Mouse (Mus musculus) induced T-regulatory cell, adult 2 months (primary cell): ENCODE measurements around the gene Ndufa8.

ENCODE experiments used
- DNase-seq: peaks from one replicate; pipeline ENCODE4 v3.0.0-alpha.2; 2012; ENCODE audit warnings: low read depth

The Ndufa8 gene

GRCm38 (mm10) chr2:36048748-36049566 lies at the start of gene Ndufa8, which contains the start of gene Morn5:
Gene Ndufa8 (minus strand): TSS chr2:36049406.
Gene Morn5 (plus strand): TSS chr2:36049458.
- DNase-seq: peak; percentile 98

GRCm38 (mm10) chr2:36098021-36098420 lies 48.8 kb upstream of the Ndufa8 start:
- DNase-seq: no peak

GRCm38 (mm10) chr2:36097129-36097815 lies 48.1 kb upstream of the Ndufa8 start:
- no peak for DNase-seq

- no peak for DNase-seq
These were observed 44.8 kb upstream of the Ndufa8 start for GRCm38 (mm10) chr2:36093914-36094475.

GRCm38 (mm10) chr2:36093301-36093700 lies 44.1 kb upstream of the Ndufa8 start:
- no peak for DNase-seq

- DNase-seq: no peak
These were observed 43.5 kb upstream of the Ndufa8 start for GRCm38 (mm10) chr2:36092748-36093147.

GRCm38 (mm10) chr2:36090853-36091741 lies 41.9 kb upstream of the Ndufa8 start:
- peak; percentile 72 for DNase-seq

- no peak for DNase-seq
These were observed 40.0 kb upstream of the Ndufa8 start for GRCm38 (mm10) chr2:36089190-36089589.

- DNase-seq: no peak
These were observed 35.8 kb upstream of the Ndufa8 start for GRCm38 (mm10) chr2:36085041-36085440.

- DNase-seq: no peak
These were observed 33.8 kb upstream of the Ndufa8 start for GRCm38 (mm10) chr2:36082802-36083580.

GRCm38 (mm10) chr2:36081446-36081845 lies 32.2 kb upstream of the Ndufa8 start:
- DNase-seq: no peak

GRCm38 (mm10) chr2:36077160-36077761 lies 28.1 kb upstream of the Ndufa8 start:
- no peak for DNase-seq

- no peak for DNase-seq
These were observed 26.0 kb upstream of the Ndufa8 start for GRCm38 (mm10) chr2:36075210-36075609.

GRCm38 (mm10) chr2:36073781-36074180 lies 24.6 kb upstream of the Ndufa8 start:
- no peak for DNase-seq

- no peak for DNase-seq
These were observed 22.6 kb upstream of the Ndufa8 start for GRCm38 (mm10) chr2:36071660-36072305.

GRCm38 (mm10) chr2:36067132-36067531 lies 17.9 kb upstream of the Ndufa8 start:
- DNase-seq: no peak

GRCm38 (mm10) chr2:36061409-36061808 lies 12.2 kb upstream of the Ndufa8 start:
- DNase-seq: no peak

GRCm38 (mm10) chr2:36056248-36056647 lies 7.0 kb upstream of the Ndufa8 start:
- DNase-seq: no peak

GRCm38 (mm10) chr2:36053249-36053648 lies 4.0 kb upstream of the Ndufa8 start:
- DNase-seq: no peak

- no peak for DNase-seq
These were observed 355 bp upstream of the Ndufa8 start for GRCm38 (mm10) chr2:36049567-36049954.
